Mouse (Mus musculus) neural tube, postnatal 0 days (tissue): ENCODE measurements around the gene Gm45623. TPM values are rescaled to one million over a fixed set of nuclear protein-coding genes. Genes with fewer than 3 reads are reported as not detected.

Experiments
- polyA plus RNA-seq: library from polyadenylated mRNA; unstranded; fragments of >200 nt; fragmentation: Nextera tagmentation; extraction: Ambion mirVana; gene quantifications from 2 replicates; pipeline ENCODE4 v1.2.1, GENCODE M21; 2015

The Gm45623 gene
- 2.1 and 2.4 TPM in 2 replicates for polyA plus RNA-seq

GRCm38 (mm10) chr13:56753192-56753951 lies at the start of gene Gm45623:
Gene Gm45623 (minus strand): TSS chr13:56753827.

GRCm38 (mm10) chr13:56702469-56703221 lies 51.0 kb downstream of the Gm45623 start, which contains the start of gene Smad5:
Gene Smad5 (plus strand): TSS chr13:56703010.

Other genes starting within 250 kb of the Gm45623 start
- gene Fbxl21, start 231.4 kb downstream of the Gm45623 start, polyA plus RNA-seq, result 6.0 and 7.1 TPM in 2 replicates
- not detected in 2 replicates for gene Lect2, start 205.3 kb downstream of the Gm45623 start, polyA plus RNA-seq
- 17.1 and 17.6 TPM in 2 replicates for gene Tgfbi, start 144.3 kb downstream of the Gm45623 start, polyA plus RNA-seq
- 11.4 and 15.1 TPM in 2 replicates for gene Smad5, start 50.8 kb downstream of the Gm45623 start, polyA plus RNA-seq
- 4.1 and 4.9 TPM in 2 replicates for gene Trpc7, start 142.2 kb upstream of the Gm45623 start, polyA plus RNA-seq